Mouse (Mus musculus): ENCODE measurements around the gene Olfr288. TPM values are rescaled to one million over a fixed set of nuclear protein-coding genes. Genes with fewer than 3 reads are reported as not detected.

The Olfr288 gene
- total RNA-seq (2022), result not detected

DNA sequence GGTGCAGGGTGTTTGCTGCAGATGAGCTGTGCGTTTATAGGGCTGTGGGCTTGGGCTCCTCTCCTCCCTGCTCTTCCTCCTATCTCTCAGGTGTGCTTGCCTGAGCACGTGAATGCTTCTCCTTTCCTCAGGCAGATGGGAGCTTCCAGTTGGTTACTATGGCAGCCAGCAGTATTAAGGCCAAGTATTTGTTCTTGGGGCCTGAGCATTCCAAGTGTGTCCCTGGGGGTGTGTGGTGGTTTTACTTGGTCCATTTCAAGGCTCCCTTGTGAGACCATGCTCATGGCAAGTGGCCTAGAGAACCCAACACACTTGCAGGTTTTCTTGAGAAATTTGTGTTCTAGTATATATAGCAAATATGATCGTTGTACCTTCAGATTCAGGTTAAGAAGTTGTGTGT, at the start of gene Olfr288:
Gene Olfr288 (minus strand): TSS at position 101 of the 400 bp plus-strand sequence.
- DNase-seq (ENCODE audit: low spot score in 2 of 2), result no peak

DNA sequence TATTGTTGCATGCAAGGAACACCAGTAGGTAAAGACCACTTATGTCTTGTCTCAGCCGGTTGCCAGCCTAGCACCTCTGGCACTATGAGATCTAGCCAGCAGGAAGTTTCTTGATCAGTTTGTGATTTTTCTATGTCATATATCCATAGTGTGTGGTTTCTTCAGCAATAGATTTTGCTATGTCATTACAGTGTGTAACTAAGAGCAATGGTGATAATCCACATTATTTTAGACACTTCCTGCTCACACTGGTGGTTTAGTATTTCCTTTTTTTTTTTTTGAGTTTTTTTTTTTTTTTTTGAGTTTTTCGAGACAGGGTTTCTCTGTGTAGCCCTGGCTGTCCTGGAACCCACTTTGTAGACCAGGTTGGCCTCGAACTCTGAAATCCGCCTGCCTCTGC, 40.1 kb upstream of the Olfr288 start:
- DNase-seq (ENCODE audit: low spot score in 2 of 2), result no peak

DNA sequence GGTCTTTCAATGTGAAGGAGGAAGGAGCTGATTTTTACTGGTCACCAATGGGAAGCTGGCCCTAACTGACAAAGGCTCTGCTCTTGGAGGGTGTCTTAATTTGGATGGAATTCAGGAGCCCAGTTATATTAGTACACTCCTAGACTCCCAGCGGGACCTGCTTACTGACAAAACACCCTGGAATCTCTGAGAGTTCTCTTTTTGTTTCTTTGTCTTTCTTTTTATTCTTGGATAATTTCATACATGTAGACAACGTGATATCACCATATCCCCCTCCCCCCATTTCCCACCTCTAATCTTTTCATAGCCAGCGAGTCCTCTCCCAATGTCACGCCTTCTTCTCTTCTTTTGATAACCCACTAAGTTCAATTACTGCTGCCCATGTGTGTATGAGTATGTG, 39.0 kb upstream of the Olfr288 start, which contains the start of gene Olfr286:
Gene Olfr286 (minus strand): TSS at position 101 of the 400 bp plus-strand sequence.
- no peak for DNase-seq (ENCODE audit: low spot score in 2 of 2)

DNA sequence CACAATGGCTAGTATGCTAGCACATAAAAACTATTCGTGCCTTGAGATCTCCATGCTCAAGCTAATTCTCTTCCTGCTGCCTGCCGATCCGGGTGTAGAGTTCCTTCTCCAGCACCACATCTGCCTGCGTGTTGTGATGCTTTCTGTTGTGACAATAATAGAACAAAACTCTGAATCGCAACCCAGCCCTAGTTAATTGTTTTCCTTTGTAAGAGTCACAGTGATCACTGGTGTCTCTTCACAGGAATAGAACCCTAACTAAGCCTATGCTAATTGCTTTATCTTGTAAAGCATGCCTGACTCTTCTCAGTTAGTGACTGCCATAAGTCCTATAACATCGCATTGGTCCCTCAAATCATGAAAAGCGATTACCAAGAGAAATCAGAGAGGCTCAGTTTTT, 30.8 kb upstream of the Olfr288 start:
- no peak for DNase-seq (ENCODE audit: low spot score in 2 of 2)

DNA sequence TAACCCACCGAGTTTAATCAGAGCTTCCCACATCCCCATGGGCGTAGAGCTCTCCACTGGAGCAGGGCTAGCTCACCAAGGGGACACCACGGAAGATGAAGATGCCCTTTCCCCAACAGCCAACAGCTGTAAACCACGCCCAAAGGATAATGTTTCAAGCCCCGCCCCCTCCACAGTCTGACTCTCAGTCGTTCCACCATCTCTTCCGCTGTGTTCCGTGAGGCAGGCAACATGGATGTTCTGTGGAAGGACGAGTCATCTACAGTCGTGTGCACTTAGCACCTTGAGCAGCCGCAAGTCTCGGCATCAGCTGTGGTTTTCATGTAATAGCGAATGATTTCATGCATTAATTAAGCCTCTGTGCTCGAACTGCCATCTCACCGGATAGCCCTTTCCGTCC, 30.3 kb upstream of the Olfr288 start:
- no peak for DNase-seq (ENCODE audit: low spot score in 2 of 2)

DNA sequence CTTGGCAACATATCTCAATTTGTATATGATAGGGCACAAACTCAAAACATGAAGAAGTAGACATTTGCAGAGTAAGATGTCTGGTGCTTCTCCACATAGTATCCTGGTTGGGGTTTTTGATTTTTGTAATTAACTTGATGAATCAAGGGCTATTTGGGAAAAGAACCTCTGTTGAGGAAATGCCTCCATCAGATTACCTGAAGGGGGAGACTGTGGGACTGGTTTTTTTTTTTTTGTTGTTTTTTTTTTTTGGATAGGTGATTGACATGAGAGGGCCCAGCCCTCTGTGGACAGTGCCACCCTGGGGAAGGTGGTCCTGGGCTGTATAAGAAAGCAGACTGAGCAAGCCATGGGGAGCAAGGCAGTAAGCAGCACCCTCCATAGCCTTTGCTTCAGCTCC, 27.0 kb upstream of the Olfr288 start:
- no peak for DNase-seq (ENCODE audit: low spot score in 2 of 2)

DNA sequence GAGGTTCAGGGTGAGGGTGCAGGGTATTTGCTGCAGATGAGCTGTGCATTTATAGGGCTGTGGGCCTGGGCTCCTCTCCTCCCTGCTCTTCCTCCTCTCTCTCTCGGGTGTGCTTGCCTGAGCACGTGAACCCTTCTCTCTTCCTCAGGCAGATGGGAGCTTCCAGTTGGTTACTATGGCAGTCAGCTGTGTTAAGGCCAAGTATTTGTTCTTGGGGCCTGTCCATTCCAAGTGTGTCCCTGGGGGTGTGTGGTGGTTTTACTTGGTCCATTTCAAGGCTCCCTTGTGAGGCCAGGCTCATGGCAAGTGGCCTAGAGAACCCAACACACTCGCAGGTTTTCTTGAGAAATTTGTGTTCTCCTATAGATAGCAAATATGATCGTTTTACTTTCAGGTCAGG, 25.5 kb upstream of the Olfr288 start, which contains the start of the genes Gm44579 and Olfr287:
Gene Gm44579 (minus strand): TSS at position 101 of the 400 bp plus-strand sequence.
Gene Olfr287 (minus strand): TSS at position 180 of the 400 bp plus-strand sequence.
- DNase-seq (ENCODE audit: low spot score in 2 of 2), result peak; percentile 8 to 21

DNA sequence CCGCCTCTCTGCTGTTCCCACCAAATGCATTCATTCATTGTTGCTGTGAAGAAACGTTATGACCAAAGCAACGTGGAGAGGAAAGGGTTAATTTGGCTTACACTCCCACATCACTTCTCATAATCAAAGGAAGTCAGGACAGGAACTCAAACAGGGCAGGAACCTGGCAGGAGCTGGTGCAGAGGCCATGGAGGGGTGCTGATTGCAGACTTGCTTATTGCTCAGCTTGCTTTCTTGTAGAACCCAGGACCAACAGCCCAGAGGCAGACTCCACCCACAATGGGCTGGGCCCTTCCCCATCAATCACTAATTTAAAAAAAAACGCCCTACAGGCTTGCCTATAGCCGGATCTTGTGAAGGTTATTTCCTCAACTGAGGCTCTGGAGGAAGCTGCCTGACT, 18.8 kb upstream of the Olfr288 start:
- no peak for DNase-seq (ENCODE audit: low spot score in 2 of 2)

DNA sequence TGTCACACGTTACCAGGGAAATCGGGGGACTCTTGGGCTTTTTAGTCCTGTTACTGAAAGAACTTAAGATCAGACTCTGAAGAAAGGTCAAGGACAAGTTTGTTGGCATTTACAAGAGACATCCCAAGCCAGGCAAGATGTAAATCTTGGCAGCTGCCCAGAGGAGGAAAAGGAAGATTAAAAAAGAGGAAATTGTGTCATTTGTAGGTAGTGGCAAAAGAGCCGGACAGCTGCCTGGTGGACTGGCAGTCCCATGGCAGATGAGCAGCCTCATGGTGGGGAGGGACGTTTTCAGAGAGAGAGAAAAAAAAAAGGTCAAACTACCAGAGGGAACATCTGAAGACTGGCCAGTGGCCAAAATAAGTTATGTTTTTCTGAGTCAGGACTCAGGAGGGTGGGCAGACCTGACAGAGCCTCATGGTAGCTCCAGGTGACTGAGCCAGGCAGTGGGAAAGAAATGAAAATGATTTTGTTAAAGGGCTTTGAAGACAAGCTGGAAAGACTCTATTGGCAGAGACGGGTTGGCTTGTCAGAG, 18.1 kb upstream of the Olfr288 start:
- no peak for DNase-seq (ENCODE audit: low spot score in 2 of 2)

DNA sequence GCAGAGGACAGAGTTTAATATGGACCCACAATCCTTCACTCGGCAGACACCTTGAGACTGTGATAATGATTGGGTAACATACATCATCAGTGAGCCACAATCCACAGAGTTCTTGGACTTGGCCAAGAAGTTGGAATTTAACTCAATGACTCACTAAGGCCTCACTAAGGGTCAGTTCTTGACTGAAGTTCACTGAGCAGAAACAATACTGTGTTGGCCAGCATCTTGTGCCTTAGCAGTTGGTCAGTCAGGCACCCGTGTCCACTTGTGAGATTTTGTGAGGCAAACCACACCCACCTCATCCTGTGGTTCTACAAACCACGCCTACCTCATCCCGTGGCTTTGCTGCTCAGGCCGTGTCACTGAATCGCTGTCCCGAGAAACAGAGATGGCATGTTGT, 14.3 kb upstream of the Olfr288 start:
- DNase-seq (ENCODE audit: low spot score in 2 of 2), result no peak

DNA sequence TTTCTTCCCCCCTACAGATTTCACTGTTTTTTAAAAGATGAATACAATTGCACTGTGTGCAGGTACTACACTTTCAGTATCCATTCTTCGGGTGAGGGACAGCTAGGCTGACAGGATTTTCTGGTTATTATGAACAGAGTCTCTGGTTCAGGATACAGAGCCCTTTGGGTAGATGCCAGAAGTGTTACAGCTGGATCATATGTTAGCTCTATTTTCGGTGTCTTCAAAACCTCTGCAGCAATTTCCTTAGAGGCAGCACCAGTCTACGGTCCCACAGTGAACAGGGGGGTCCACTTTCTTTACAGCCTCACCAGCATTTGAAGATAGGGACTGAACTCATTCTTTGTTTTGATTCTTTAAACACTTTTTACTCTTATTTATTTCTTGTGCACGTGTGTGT, 10.9 kb downstream of the Olfr288 start:
- DNase-seq (ENCODE audit: low spot score in 2 of 2), result no peak

DNA sequence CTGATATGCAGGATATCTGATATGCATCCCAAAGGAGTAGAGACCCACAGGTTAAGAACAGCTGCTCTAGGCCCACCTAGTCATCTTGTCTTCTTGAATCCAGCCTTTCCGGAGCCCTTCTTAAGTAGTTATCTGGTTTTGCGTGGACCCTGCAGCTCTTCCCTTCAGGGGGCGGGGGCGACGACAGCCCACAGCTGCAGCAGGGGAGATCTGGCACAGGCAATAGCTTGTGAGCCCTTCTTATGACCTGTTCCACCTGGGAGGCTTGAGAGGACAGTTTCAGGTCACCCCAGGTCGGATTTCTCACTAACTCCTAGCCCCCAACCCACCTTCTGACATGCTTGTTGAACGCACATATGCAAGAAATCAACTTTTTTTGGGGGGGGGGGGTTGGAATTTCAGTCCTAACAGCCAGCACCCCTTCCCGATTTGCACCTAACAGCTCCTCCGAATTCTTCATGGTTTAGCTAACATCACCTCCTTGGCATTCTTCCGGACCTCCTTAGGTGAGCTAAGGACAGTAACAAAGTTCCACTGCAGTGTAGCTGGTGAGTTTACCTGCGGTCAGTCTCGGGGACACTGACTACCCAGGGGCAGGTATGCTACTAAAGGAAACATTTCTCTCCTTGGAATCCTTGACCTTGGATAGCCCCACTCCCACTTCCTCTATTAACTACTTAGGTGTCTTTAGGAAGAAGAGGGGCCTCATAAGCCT, 13.3 kb downstream of the Olfr288 start:
- DNase-seq (ENCODE audit: low spot score in 2 of 2), result no peak

DNA sequence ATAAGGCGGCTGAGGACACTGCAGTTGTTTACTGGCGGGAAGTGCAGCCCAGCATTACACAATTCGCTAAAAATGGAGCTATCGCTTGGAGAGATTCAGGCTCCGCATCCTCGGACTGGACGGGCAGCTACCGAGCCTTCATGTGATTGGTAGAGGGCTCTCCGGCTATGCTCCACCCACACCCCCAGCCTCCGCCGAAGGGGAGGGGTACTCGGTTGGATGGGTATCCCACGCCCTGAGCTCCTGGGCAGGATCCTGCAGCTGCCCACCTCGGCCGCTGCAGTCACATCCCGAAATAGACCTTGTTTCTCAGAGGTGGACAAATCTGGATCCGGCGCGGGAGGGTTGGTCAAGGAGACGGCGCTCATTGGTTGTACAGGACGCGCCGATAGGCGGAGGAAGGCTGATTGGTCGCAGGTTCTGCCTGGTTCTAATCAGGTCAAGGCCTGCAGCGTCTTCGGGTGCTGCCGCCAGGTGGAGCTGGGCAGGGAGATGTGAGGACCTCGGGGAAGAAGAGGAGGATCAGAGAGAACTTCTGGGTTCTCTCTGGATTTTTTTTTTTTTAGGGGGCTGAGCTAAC, 14.1 kb downstream of the Olfr288 start:
- DNase-seq (ENCODE audit: low spot score in 2 of 2), result peak; percentile 90 to 94

DNA sequence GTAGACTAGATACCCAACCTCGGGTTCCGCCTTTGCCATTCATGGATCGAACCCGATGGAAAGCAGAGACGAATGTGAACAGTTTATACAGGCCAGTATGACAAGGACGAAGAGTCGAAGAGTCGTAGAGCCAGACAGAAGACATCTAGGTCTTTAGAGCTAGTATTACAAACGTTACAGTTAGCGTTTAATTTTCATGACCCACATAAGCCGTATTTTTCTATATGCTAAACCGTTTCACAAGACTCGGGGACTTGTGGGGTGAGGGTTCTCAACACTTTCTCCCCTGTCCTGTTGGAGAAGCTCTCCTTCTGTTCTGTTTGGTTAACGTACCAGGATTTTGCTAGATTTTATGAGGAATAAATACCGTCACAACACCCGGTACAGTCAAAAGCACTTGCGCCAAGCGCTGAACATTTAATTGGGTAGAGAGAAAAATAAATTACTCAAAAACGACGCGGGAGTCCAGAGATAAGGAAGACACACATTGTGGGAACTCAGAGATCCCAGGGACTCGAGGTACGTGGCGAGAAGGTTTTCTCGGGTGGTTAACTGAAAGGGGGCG, 14.7 kb downstream of the Olfr288 start:
- no peak for DNase-seq (ENCODE audit: low spot score in 2 of 2)

DNA sequence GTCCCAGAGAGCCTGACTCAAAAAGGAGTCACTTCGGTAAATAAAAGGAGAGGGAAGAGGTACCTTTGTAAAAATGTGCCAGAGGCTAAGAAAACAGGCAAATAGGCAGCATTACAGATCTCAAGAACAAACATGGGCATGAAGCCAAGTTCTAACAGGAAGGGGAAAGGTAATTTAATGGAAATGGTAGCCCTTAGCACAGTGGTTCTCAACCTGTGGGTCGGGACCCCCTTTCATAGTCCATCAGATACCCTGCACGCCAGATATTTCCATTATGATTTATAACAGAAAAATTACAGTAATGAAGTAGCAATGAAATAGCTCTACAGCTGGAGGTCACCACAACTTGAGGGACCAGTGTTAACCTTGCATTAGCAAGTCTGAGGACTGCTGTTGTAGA, 18.0 kb downstream of the Olfr288 start:
- no peak for DNase-seq (ENCODE audit: low spot score in 2 of 2)

DNA sequence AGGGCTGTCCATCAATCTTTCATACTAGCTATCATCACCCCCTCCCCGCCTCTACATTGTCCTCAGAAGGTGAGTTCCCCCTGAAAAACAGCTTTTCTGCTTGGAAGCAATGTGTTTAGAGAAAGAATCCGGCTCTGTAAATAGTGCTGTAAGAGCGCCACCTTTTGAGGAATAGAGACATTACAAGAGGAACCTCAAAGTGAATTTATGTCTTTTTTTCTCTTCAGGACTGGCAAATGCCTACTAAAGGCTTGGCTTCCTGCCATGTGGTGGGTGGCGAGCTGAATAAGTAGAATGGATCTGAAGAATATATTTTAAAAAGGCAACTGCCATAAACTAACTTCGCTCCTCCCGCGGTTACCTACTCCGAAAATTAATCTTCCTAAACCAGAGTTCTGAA, 21.5 kb downstream of the Olfr288 start:
- peak; percentile 76 to 80 for DNase-seq (ENCODE audit: low spot score in 2 of 2)

DNA sequence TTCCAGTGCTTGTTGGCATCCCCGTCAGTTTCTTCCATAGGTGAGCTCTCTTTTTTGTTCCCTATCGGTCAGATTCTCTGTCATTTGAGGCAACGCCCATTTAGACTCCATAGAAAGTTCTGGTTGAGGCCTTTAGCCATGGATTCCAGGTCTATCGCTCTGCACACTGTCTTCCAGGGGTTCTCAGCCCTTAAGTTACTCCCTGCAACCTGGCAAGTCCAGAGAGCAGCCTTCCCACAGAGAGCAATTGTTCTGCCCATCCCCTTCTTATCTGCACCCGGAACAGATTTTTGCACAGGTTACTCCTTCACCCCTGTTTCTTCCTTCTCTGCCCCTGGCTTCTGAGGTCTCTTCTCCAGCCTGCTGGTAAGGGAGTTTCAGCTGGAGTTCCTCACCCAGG, 23.2 kb downstream of the Olfr288 start:
- no peak for DNase-seq (ENCODE audit: low spot score in 2 of 2)

DNA sequence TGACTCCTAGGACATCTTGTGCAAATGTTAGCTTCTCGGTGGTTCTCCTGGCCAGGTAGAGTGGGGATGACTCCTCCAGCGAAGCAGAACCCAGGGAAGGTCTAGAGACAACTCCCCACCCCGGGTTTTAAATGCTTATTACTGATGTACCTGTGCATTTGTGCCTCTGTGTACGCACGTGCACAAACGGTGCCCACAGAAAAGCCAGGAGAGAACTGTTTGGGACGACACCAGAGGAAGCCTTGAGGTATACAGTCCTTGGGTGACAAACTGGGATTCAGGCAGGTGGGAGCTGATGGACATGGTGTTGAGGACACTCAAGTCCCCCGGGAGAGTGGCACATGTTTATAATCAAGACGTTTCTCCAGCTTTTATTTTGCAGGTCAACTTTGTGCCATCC, 24.4 kb downstream of the Olfr288 start:
- DNase-seq (ENCODE audit: low spot score in 2 of 2), result no peak

DNA sequence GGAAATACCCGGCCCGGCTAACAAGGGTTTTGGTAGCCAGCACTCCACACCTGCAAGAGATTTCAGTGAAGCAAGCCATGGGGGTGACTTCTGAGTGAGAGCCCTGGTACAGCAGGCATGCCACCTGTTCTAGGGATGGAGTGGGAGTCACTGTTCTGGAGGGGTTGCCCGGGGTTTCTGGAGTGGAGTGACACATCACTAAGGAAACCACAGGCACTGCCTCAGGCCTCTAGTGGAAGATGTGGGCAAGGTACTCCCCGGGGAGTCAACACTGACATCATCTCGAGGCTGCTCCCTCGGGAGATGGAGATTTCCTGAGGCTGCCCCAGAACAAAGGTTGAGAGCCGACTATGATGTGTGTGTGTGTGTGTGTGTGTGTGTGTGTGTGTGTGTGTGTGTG, 25.0 kb downstream of the Olfr288 start:
- peak; percentile 58 to 63 for DNase-seq (ENCODE audit: low spot score in 2 of 2)

DNA sequence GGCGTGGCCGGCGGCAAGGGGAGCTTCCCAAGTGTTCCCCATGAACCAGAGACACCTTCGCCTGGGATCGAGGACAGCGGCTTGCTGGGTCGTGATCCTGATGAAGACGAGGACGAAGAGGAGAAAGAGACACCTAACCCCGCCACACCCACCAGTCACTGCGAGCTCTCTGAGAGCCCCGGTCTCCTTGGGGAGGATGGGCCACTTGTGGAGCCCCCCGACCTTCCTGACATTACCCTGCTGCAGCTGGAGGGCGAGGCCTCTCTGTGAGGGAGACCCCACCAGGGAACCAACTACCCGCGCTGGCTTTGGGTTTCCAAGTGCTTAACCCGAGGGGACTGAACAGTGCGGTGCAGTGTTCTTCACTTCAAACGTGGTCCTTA, 26.7 kb downstream of the Olfr288 start:
- DNase-seq (ENCODE audit: low spot score in 2 of 2), result no peak

DNA sequence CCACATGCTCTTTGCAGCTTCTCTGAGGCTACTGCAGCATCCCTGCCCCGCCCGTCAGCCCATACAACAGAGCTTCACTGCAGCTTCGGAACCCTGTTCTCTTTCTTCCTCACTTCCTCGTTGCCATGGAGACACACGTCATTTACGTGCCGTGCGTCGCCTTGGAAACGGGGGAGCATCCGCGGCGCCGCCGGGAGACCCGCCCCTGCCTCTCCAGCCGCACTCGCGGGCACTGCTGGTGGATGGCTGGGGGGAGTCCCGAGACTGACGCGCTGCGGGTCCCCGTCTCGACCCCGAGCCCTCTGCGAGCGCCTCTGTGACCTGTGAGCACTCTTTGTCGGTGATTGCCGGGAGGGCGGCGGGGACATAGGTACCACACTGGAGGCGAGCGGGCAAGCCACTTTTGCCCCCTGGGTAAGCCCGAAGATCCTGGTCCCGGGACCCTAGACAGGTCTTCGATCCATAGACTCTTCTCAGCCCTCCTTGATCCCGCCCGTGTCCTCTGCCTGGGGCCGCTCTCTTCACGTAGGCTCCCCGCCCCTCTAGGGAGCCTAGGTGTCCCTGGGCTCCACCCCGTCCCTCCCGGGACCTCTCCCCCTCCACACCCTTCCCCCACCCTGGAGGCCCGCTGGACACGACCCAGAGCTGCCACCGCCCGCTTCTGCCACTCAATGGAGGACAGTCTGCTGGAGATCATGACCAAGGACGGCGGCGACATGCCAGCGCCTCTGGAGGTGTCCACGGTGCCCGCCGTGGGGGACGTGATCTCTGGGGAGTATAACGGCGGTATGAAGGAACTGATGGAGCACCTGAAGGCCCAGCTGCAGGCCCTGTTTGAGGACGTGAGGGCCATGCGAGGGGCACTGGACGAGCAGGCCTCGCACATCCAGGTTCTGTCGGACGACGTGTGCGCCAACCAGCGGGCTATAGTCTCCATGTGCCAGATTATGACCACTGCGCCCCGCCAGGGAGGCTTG, 27.4 kb downstream of the Olfr288 start:
- peak; percentile 89 to 90 for DNase-seq (ENCODE audit: low spot score in 2 of 2)
